Mouse (Mus musculus): Measurements from ENCODE around the gene Cd300c2. TPM values are rescaled to one million over a fixed set of nuclear protein-coding genes. Genes with fewer than 3 reads are reported as not detected.

Gene Cd300c2
- polyA plus RNA-seq, 1 experiment from 2014 or later, result 16.3 TPM

GRCm38 (mm10) chr11:115004070-115004469 is 2.4 kb upstream of the Cd300c2 start:
- H3K4me1 ChIP-seq (ENCODE audit: insufficient read depth), result 0 out of 2 replicates have a peak, but pooled peaks cover 5% of the 10 kb centered on the region
- H3K27me3 ChIP-seq (ENCODE audit: insufficient read depth, low read length), result no peaks in the 10 kb centered on the region
- no peak overlapping the region for H3K4me3 ChIP-seq (ENCODE audit: low read depth, low read length)
- H3K9me3 ChIP-seq (ENCODE audit: low read length), result no peaks in the 10 kb centered on the region
- H3K9ac ChIP-seq (replicated peaks), result no peak overlapping the region
- H3K36me3 ChIP-seq (replicated peaks; ENCODE audit: insufficient read depth, low read length), result no peaks in the 10 kb centered on the region
- H3K4me2 ChIP-seq (ENCODE audit: low read depth, low read length), result no peak overlapping the region
- H3K27ac ChIP-seq (ENCODE audit: low read depth), result peak overlapping the region; percentile 70
- ATAC-seq, result peak; percentile 55
- peak; percentile 34 for DNase-seq
- no peak for TF ChIP-seq EP300 (IDR thresholded peaks at IDR 0.05; ENCODE audit: low read depth)
- TF ChIP-seq CTCF (IDR thresholded peaks at IDR 0.05; ENCODE audit: low read depth), result no peak
- WGBS (ENCODE audit: insufficient replicate concordance), result 37% methylated on average over 5 of the region's 5 CpGs

DNA sequence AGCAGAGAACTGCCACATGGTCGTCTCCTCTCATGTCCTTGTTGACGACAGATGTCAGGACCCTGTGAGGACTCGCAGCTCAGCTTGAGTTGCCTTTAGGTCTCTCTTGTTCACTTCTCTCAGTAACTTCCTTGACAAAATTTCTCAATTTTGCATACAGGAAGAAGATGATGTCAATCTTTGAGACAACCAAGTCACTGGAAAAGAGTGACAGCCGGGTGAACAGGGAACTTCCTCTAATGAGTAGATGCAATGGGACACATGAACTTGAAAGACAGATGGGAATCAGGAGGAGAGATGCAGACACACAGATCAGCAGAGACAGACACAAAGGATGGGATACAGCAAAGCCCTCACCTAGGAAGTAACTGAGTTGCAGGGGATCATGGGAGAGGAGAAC is 11.9 kb downstream of the Cd300c2 start, which contains the start of gene Cd300ld:
Cd300ld (minus strand) TSS at position 130 of the 400 bp plus-strand sequence.
- WGBS (ENCODE audit: insufficient replicate concordance), result 37% methylated on average over 4 of the region's 4 CpGs
- TF ChIP-seq EP300 (IDR thresholded peaks at IDR 0.05; ENCODE audit: low read depth) (no peak), CTCF (IDR thresholded peaks at IDR 0.05; ENCODE audit: low read depth) (no peak)

GRCm38 (mm10) chr11:114981866-114982265 is 19.8 kb downstream of the Cd300c2 start:
- Histone ChIP-seq H3K4me2 (ENCODE audit: low read depth, low read length) (no peak overlapping the region), H3K27ac (ENCODE audit: low read depth) (no peak overlapping the region), H3K4me3 (ENCODE audit: low read depth, low read length) (no peak overlapping the region), H3K9ac (replicated peaks) (no peak overlapping the region), H3K9me3 (ENCODE audit: low read length) (no peaks in the 10 kb centered on the region), H3K27me3 (ENCODE audit: insufficient read depth, low read length) (no peaks in the 10 kb centered on the region), H3K36me3 (replicated peaks; ENCODE audit: insufficient read depth, low read length) (no peaks in the 10 kb centered on the region), H3K4me1 (ENCODE audit: insufficient read depth) (no peaks in the 10 kb centered on the region)
- TF ChIP-seq CTCF (IDR thresholded peaks at IDR 0.05; ENCODE audit: low read depth) (no peak), EP300 (IDR thresholded peaks at IDR 0.05; ENCODE audit: low read depth) (no peak)
- no peak for ATAC-seq
- DNase-seq, result no peak
- WGBS (ENCODE audit: insufficient replicate concordance), result 67% methylated on average over 4 of the region's 4 CpGs

More for the DNA sequence above, 11.9 kb downstream of the Cd300c2 start, which contains the start of gene Cd300ld:
- Histone ChIP-seq H3K4me1 (ENCODE audit: insufficient read depth) (no peaks in the 10 kb centered on the region), H3K27ac (ENCODE audit: low read depth) (no peak within 1 kb of the TSS), H3K4me2 (ENCODE audit: low read depth, low read length) (no peak within 1 kb of the TSS), H3K9ac (replicated peaks) (no peak within 1 kb of the TSS), H3K27me3 (ENCODE audit: insufficient read depth, low read length) (no peaks in the 10 kb centered on the region), H3K36me3 (replicated peaks; ENCODE audit: insufficient read depth, low read length) (no peaks in the 10 kb centered on the region), H3K4me3 (ENCODE audit: low read depth, low read length) (no peak within 1 kb of the TSS), H3K9me3 (ENCODE audit: low read length) (no peaks in the 10 kb centered on the region)
- DNase-seq (no peak), ATAC-seq (no peak)

DNA sequence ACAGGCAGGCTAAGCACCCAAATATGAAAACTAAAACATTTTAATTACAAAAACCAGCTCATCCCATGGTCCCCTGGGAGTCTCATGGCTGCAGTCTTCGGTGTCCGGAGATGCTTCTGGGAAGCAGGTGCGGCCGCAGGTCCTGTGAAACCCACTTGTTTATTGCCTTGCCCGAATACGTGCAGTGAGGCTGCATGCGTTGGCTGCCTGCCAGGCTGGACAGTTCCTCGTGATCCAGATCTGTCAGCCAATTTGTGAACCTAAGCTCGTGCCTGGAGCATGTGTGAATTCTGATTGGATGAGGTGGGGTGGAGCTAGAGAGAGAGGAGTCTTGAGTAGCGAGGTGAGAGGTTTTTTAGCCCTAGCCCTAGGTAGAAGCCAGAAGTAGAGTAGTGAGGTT is 29.0 kb downstream of the Cd300c2 start:
- Histone ChIP-seq H3K4me2 (ENCODE audit: low read depth, low read length) (no peak overlapping the region), H3K36me3 (replicated peaks; ENCODE audit: insufficient read depth, low read length) (no peaks in the 10 kb centered on the region), H3K4me3 (ENCODE audit: low read depth, low read length) (no peak overlapping the region), H3K4me1 (ENCODE audit: insufficient read depth) (no peaks in the 10 kb centered on the region; the same call in 1 of the 2 replicates), H3K9ac (replicated peaks) (no peak overlapping the region), H3K9me3 (ENCODE audit: low read length) (no peaks in the 10 kb centered on the region), H3K27me3 (ENCODE audit: insufficient read depth, low read length) (no peaks in the 10 kb centered on the region), H3K27ac (ENCODE audit: low read depth) (no peak overlapping the region)
- TF ChIP-seq EP300 (IDR thresholded peaks at IDR 0.05; ENCODE audit: low read depth), result no peak
- TF ChIP-seq CTCF (IDR thresholded peaks at IDR 0.05; ENCODE audit: low read depth), result no peak
- no peak for DNase-seq
- ATAC-seq, result no peak
- WGBS (ENCODE audit: insufficient replicate concordance), result 77% methylated on average over 10 of the region's 10 CpGs

- H3K36me3 ChIP-seq (replicated peaks; ENCODE audit: insufficient read depth, low read length), result no peaks in the 10 kb centered on the region
- H3K9ac ChIP-seq (replicated peaks), result no peak within 1 kb of the TSS
- no peaks in the 10 kb centered on the region for H3K27me3 ChIP-seq (ENCODE audit: insufficient read depth, low read length)
- H3K27ac ChIP-seq (ENCODE audit: low read depth), result peak within 1 kb of the TSS; percentile 36; the same call in 1 of the 2 replicates
- no peak for DNase-seq
- peak; percentile 64; the same call in 1 of the 2 replicates for ATAC-seq
- H3K4me2 ChIP-seq (ENCODE audit: low read depth, low read length), result no peak within 1 kb of the TSS
- WGBS (ENCODE audit: insufficient replicate concordance), result 59% methylated on average over 9 of the region's 9 CpGs
- TF ChIP-seq CTCF (IDR thresholded peaks at IDR 0.05; ENCODE audit: low read depth) (no peak), EP300 (IDR thresholded peaks at IDR 0.05; ENCODE audit: low read depth) (no peak)
- no peaks in the 10 kb centered on the region; the same call in 1 of the 2 replicates for H3K4me1 ChIP-seq (ENCODE audit: insufficient read depth)
- H3K4me3 ChIP-seq (ENCODE audit: low read depth, low read length), result no peak within 1 kb of the TSS
- no peaks in the 10 kb centered on the region for H3K9me3 ChIP-seq (ENCODE audit: low read length)
Measured at GRCm38 (mm10) chr11:114968752-114969207, 32.9 kb downstream of the Cd300c2 start, which contains the start of gene Cd300c. Gene Cd300c, minus strand, starts transcription at chr11:114969157.

- TF ChIP-seq EP300 (IDR thresholded peaks at IDR 0.05; ENCODE audit: low read depth), result no peak
- no peak for TF ChIP-seq CTCF (IDR thresholded peaks at IDR 0.05; ENCODE audit: low read depth)
- no peaks in the 10 kb centered on the region for H3K36me3 ChIP-seq (replicated peaks; ENCODE audit: insufficient read depth, low read length)
- H3K27ac ChIP-seq (ENCODE audit: low read depth), result no peak overlapping the region
- 10% methylated on average over 3 of the region's 3 CpGs for WGBS (ENCODE audit: insufficient replicate concordance)
- no peaks in the 10 kb centered on the region for H3K9me3 ChIP-seq (ENCODE audit: low read length)
- H3K9ac ChIP-seq (replicated peaks), result no peak overlapping the region
- peak; percentile 34 for DNase-seq
- H3K27me3 ChIP-seq (ENCODE audit: insufficient read depth, low read length), result no peaks in the 10 kb centered on the region
- no peaks in the 10 kb centered on the region; the same call in 1 of the 2 replicates for H3K4me1 ChIP-seq (ENCODE audit: insufficient read depth)
- no peak overlapping the region for H3K4me2 ChIP-seq (ENCODE audit: low read depth, low read length)
- ATAC-seq, result peak; percentile 47
- H3K4me3 ChIP-seq (ENCODE audit: low read depth, low read length), result no peak overlapping the region
Measured at GRCm38 (mm10) chr11:114965182-114965828, 36.4 kb downstream of the Cd300c2 start.
